8 mouse cellular contexts compared by ENCODE assay signal in the genomic region with DNA sequence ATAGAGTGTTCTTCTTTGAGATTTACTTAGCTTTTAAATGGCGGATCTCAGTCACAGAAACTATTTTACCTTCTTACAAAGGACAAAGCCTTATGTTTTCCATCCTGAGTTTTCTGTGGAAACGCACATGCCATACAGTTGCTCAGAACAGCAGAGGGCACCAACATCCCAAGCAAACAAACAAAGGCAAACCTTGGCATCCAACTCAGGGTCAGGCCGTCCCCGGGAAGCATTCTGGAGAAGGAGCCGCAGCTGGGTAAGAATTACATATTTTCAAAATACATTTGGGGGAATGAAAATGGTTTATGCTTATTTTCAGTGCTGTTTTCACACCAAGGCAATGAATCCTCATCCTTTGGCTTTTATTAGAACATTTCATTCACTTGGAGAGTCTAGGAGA.
DNase-seq lines count a peak whose midpoint lies in the region; ATAC-seq and TF ChIP-seq lines count a peak whose summit lies in the region.

No protein-coding gene starts in this region.

- intact Hi-C loops in left cerebral cortex, adult 2 months (cut with DNase I) = loop anchor here (2.0 kb wide), 2 partner anchors 569 to 615 kb away; no protein-coding TSS in a partner anchor

- no peak for ATAC-seq in embryonic facial prominence, embryonic 11.5 days (replicated peaks; ENCODE audit: insufficient number of reproducible peaks, low FRiP score, low TSS enrichment, low read depth)
- peak; percentile 84 for ATAC-seq in midbrain, embryonic 15.5 days (replicated peaks)
- no peak for ATAC-seq in activated CD4-positive, CD25-positive, alpha-beta regulatory T cell, adult 4 months
- no peak for ATAC-seq in erythroblast, adult 5-6 weeks (replicated peaks; ENCODE audit: low FRiP score, poor library complexity, severe bottlenecking)

- in situ Hi-C loops in CH12.LX (cut with MboI; ENCODE audit: low pct_ligation_motif_present, low pct_unique_long_range_greater_than_20kb, low sequenced_read_pairs) = no loop called here

- no peak overlapping the region for H3K4me2 ChIP-seq in CH12.LX (ENCODE audit: insufficient read depth, low read depth, poor library complexity, severe bottlenecking)
- H3K4me2 ChIP-seq in embryonic facial prominence, embryonic 11.5 days (ENCODE audit: low read depth, low read length) = no peak overlapping the region
- H3K4me2 ChIP-seq in midbrain, embryonic 15.5 days = no peak overlapping the region

- no peak overlapping the region for H3K4me3 ChIP-seq in CH12.LX (replicated peaks in 1 of 3; ENCODE audit: low read depth in 2 of 3, low read length in 2 of 3, poor library complexity in 1 of 3)
- H3K4me3 ChIP-seq in embryonic facial prominence, embryonic 11.5 days (ENCODE audit: low read depth, low read length) = no peak overlapping the region
- H3K4me3 ChIP-seq in left cerebral cortex, adult 2 months = no peak overlapping the region
- H3K4me3 ChIP-seq in midbrain, embryonic 15.5 days = no peak overlapping the region

- no peaks in the 10 kb centered on the region for H3K36me3 ChIP-seq in CH12.LX (replicated peaks in 1 of 2; ENCODE audit: control insufficient read depth in 1 of 2, insufficient read depth in 1 of 2, low read length in 1 of 2)
- H3K36me3 ChIP-seq in embryonic facial prominence, embryonic 11.5 days (replicated peaks; ENCODE audit: control insufficient read depth, insufficient read depth, low read depth, low read length) = no peaks in the 10 kb centered on the region
- H3K36me3 ChIP-seq in midbrain, embryonic 15.5 days (replicated peaks) = no peaks in the 10 kb centered on the region

- TF ChIP-seq POLR2A in CH12.LX (IDR thresholded peaks at IDR 0.05; ENCODE audit: low read depth, low read length) = no peak

- H3K79me2 ChIP-seq in CH12.LX (replicated peaks; ENCODE audit: control insufficient read depth, extremely low read depth, insufficient read depth, poor library complexity, severe bottlenecking) = no peaks in the 10 kb centered on the region

- no peaks in the 10 kb centered on the region for H3K9me3 ChIP-seq in CH12.LX (replicated peaks; ENCODE audit: low read length)
- H3K9me3 ChIP-seq in embryonic facial prominence, embryonic 11.5 days (replicated peaks; ENCODE audit: control insufficient read depth, low read length) = no peaks in the 10 kb centered on the region
- H3K9me3 ChIP-seq in midbrain, embryonic 15.5 days = no peaks in the 10 kb centered on the region

- H3K27me3 ChIP-seq in CH12.LX (replicated peaks) = no peaks in the 10 kb centered on the region
- H3K27me3 ChIP-seq in embryonic facial prominence, embryonic 11.5 days (ENCODE audit: control insufficient read depth, insufficient read depth, low read length) = no peaks in the 10 kb centered on the region
- H3K27me3 ChIP-seq in midbrain, embryonic 15.5 days (replicated peaks) = no peaks in the 10 kb centered on the region

- no peak for TF ChIP-seq EP300 in CH12.LX (IDR thresholded peaks at IDR 0.05; ENCODE audit: low read length)

- dilution Hi-C loops in CH12.LX (cut with MboI; ENCODE audit: extremely low pct_ligation_motif_present, extremely low pct_unique_long_range_greater_than_20kb, low sequenced_read_pairs) = no loop called here

- 36% methylated on average over 5 of the region's 5 CpGs for WGBS in embryonic facial prominence, embryonic 11.5 days
- WGBS in midbrain, embryonic 15.5 days = 18% methylated on average over 5 of the region's 5 CpGs

- no peak for DNase-seq in CH12.LX (ENCODE audit: extremely low read depth)
- peak; percentile 68 to 90 for DNase-seq in adrenal gland, adult (ENCODE audit: inconsistent age in 2 of 2, low spot score in 1 of 2)
- peak; percentile 71 for DNase-seq in embryonic facial prominence, embryonic 11.5 days (ENCODE audit: low spot score)
- DNase-seq in heart, postnatal 4 days = peak; percentile 70
- peak; percentile 25 to 31 for DNase-seq in left cerebral cortex, adult 2 months (ENCODE audit: extremely low spot score in 1 of 2, low spot score in 2 of 2)

- TF ChIP-seq RAD21 in CH12.LX (IDR thresholded peaks at IDR 0.05; ENCODE audit: low read depth, low read length) = peak; percentile 20

- no peak overlapping the region for H3K9ac ChIP-seq in CH12.LX (ENCODE audit: insufficient read depth, low read depth)
- H3K9ac ChIP-seq in embryonic facial prominence, embryonic 11.5 days (replicated peaks; ENCODE audit: low read length) = no peak overlapping the region
- H3K9ac ChIP-seq in midbrain, embryonic 15.5 days = no peak overlapping the region

- H3K4me1 ChIP-seq in CH12.LX (ENCODE audit: control insufficient read depth in 1 of 2, insufficient read depth in 2 of 2) = no peaks in the 10 kb centered on the region; a peak in 1 of 4 replicates
- no peaks in the 10 kb centered on the region for H3K4me1 ChIP-seq in embryonic facial prominence, embryonic 11.5 days (ENCODE audit: control insufficient read depth, insufficient read depth, low read length)
- H3K4me1 ChIP-seq in midbrain, embryonic 15.5 days = peaks cover 7% of the 10 kb centered on the region; the same call in 1 of the 2 replicates

- no peak overlapping the region for H3K27ac ChIP-seq in CH12.LX (ENCODE audit: insufficient read depth, low read depth)
- H3K27ac ChIP-seq in embryonic facial prominence, embryonic 11.5 days (replicated peaks; ENCODE audit: low read depth, low read length) = no peak overlapping the region
- H3K27ac ChIP-seq in left cerebral cortex, adult 2 months = no peak overlapping the region
- H3K27ac ChIP-seq in midbrain, embryonic 15.5 days = no peak overlapping the region

- TF ChIP-seq CTCF in CH12.LX (conservative IDR thresholded peaks at IDR 0.05 in 1 of 2, IDR thresholded peaks at IDR 0.05 in 1 of 2; ENCODE audit: low read depth in 2 of 2, low read length in 2 of 2) = no peak
- peak; percentile 68 for TF ChIP-seq CTCF in left cerebral cortex, adult 2 months (IDR thresholded peaks at IDR 0.05)

TF ChIP-seq in CH12.LX, 34 proteins besides CTCF, POLR2A, EP300 and RAD21:
- no peak for TF ChIP-seq JUND (conservative IDR thresholded peaks at IDR 0.05; ENCODE audit: low read depth, low read length)
- TF ChIP-seq NRF1 (IDR thresholded peaks at IDR 0.05; ENCODE audit: low read depth, low read length) = no peak
- no peak for TF ChIP-seq MXI1 (IDR thresholded peaks at IDR 0.05; ENCODE audit: low read depth, low read length)
- no peak for TF ChIP-seq SIN3A (IDR thresholded peaks at IDR 0.05; ENCODE audit: low read length)
- no peak for TF ChIP-seq PAX5 (IDR thresholded peaks at IDR 0.05; ENCODE audit: low read length)
- TF ChIP-seq E2F4 (IDR thresholded peaks at IDR 0.05; ENCODE audit: insufficient replicate concordance, low read depth, low read length) = no peak
- TF ChIP-seq RCOR1 (conservative IDR thresholded peaks at IDR 0.05; ENCODE audit: low read depth, low read length) = no peak
